Mouse (Mus musculus): ENCODE measurements around the gene Krt86. TPM values are rescaled to one million over a fixed set of nuclear protein-coding genes. Genes with fewer than 3 reads are reported as not detected.

The Krt86 gene
- polyA plus RNA-seq, 1 experiment = 0.09 TPM

DNA sequence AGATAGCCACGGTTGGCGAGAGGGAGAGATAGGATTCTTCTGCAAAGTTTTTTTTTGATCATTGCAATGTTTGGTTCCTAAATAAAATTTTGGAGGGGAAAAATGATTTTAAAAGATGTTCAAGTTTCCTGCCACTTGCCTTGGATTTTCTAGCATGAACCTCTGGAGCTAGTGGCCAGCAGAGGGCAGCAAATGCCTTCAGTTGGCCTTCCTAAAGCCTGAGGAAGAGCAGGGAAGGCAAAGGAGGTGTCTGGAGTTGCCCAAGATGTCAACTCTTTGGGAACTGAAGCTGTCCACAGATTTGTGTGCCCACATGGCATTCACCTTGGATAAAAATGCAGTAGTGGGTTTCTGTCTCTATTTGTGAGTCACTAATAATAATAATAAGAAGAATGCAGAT lies 46.5 kb downstream of the Krt86 start:
- WGBS = 14% methylated on average over 2 of the region's 2 CpGs
- Histone ChIP-seq H3K4me1 (ENCODE audit: control insufficient read depth, insufficient read depth, low read length) (no peaks in the 10 kb centered on the region), H3K4me3 (replicated peaks; ENCODE audit: extremely low read depth, low read depth, low read length) (no peak overlapping the region)
- DNase-seq = peak; percentile 60
- TF ChIP-seq CTCF (IDR thresholded peaks at IDR 0.05; ENCODE audit: insufficient read depth, low read length) (peak; percentile 93), POLR2A (IDR thresholded peaks at IDR 0.05; ENCODE audit: borderline replicate concordance, extremely low read depth, low read depth, low read length) (no peak)

- TF ChIP-seq CTCF (IDR thresholded peaks at IDR 0.05; ENCODE audit: insufficient read depth, low read length) (no peak), POLR2A (IDR thresholded peaks at IDR 0.05; ENCODE audit: borderline replicate concordance, extremely low read depth, low read depth, low read length) (no peak)
- H3K4me1 ChIP-seq (ENCODE audit: control insufficient read depth, insufficient read depth, low read length) = no peaks in the 10 kb centered on the region
- WGBS = 54% methylated on average over 4 of the region's 4 CpGs
- no peak overlapping the region for H3K4me3 ChIP-seq (replicated peaks; ENCODE audit: extremely low read depth, low read depth, low read length)
- no peak for DNase-seq
Observed at GRCm38 (mm10) chr15:101522556-101523232, 49.4 kb downstream of the Krt86 start.

Other genes with a start within 250 kb of the Krt86 start
- 36.6 and 58.8 TPM in 2 replicates for gene Grasp, start 249.3 kb upstream of the Krt86 start, polyA plus RNA-seq (2012; rRNA removed)
- 40.0 and 43.4 TPM in 2 replicates for gene Nr4a1, start 219.2 kb upstream of the Krt86 start, polyA plus RNA-seq (2012; rRNA removed)
- 36.1 and 38.6 TPM in 2 replicates for gene Atg101, start 189.2 kb upstream of the Krt86 start, polyA plus RNA-seq (2012; rRNA removed)
- gene 6030408B16Rik, start 180.3 kb upstream of the Krt86 start, polyA plus RNA-seq (2012; rRNA removed) = 35.1 and 39.4 TPM in 2 replicates
- gene Krt80, start 103.3 kb upstream of the Krt86 start, polyA plus RNA-seq (2012; rRNA removed) = 130 and 155 TPM in 2 replicates
- 136 and 143 TPM in 2 replicates for gene Krt7, start 62.4 kb upstream of the Krt86 start, polyA plus RNA-seq (2012; rRNA removed)
- gene Krt87, start 34.7 kb upstream of the Krt86 start, polyA plus RNA-seq (2012; rRNA removed) = 0.24 and 0.44 TPM in 2 replicates
- not detected in 2 replicates for gene Krt88, start 25.7 kb upstream of the Krt86 start, polyA plus RNA-seq (2012; rRNA removed)
- gene Krt81, start 9.7 kb upstream of the Krt86 start, polyA plus RNA-seq (2012; rRNA removed) = not detected in 2 replicates
- gene Krt83, start 18.0 kb downstream of the Krt86 start, polyA plus RNA-seq (2012; rRNA removed) = 0.06 and 0.25 TPM in 2 replicates
- not detected in 2 replicates for gene Gm49425, start 43.8 kb downstream of the Krt86 start, polyA plus RNA-seq (2012; rRNA removed)
- 0.13 TPM in 1 of 2 replicates, not detected in the other for gene Krt84, start 59.3 kb downstream of the Krt86 start, polyA plus RNA-seq (2012; rRNA removed)
- gene Krt82, start 77.2 kb downstream of the Krt86 start, polyA plus RNA-seq (2012; rRNA removed) = not detected in 2 replicates
- 0.22 TPM in 1 of 2 replicates, not detected in the other for gene Krt90, start 89.5 kb downstream of the Krt86 start, polyA plus RNA-seq (2012; rRNA removed)
- 0.14 TPM in 1 of 2 replicates, not detected in the other for gene Krt75, start 100.4 kb downstream of the Krt86 start, polyA plus RNA-seq (2012; rRNA removed)
- not detected in 2 replicates for gene Gm5414, start 154.7 kb downstream of the Krt86 start, polyA plus RNA-seq (2012; rRNA removed)
- gene Gm5478, start 173.9 kb downstream of the Krt86 start, polyA plus RNA-seq (2012; rRNA removed) = not detected in 2 replicates
- 1.5 TPM in 1 of 2 replicates, not detected in the other for gene Krt6b, start 206.8 kb downstream of the Krt86 start, polyA plus RNA-seq (2012; rRNA removed)
- gene Krt6a, start 220.8 kb downstream of the Krt86 start, polyA plus RNA-seq (2012; rRNA removed) = 7.3 TPM in 1 of 2 replicates, not detected in the other
- gene Krt5, start 239.4 kb downstream of the Krt86 start, polyA plus RNA-seq (2012; rRNA removed) = 0.79 and 103 TPM in 2 replicates

All from lung, adult 2 months (tissue).